Mouse (Mus musculus): ENCODE measurements around the gene Megf11. TPM values are rescaled to one million over a fixed set of nuclear protein-coding genes. Genes with fewer than 3 reads are reported as not detected.

Gene Megf11
- 0.58 and 0.59 TPM in 2 replicates for polyA plus RNA-seq (2015; fragmentation: Nextera tagmentation; extraction: Ambion mirVana)

GRCm38 (mm10) chr9:64385511-64386465 is at the start of gene Megf11:
TSS of gene Megf11 (plus strand) at chr9:64385626.
- Histone ChIP-seq H3K4me1 (ENCODE audit: control insufficient read depth, insufficient read depth, low read length) (peaks cover 20% of the 10 kb centered on the region), H3K4me3 (ENCODE audit: low read length) (peak within 1 kb of the TSS; percentile 65), H3K27ac (ENCODE audit: low read length) (no peak within 1 kb of the TSS), H3K4me2 (ENCODE audit: low read depth, low read length) (peak within 1 kb of the TSS; percentile 99), H3K9me3 (replicated peaks; ENCODE audit: control insufficient read depth, low read length) (peaks cover 2% of the 10 kb centered on the region; the same call in 1 of the 2 replicates), H3K36me3 (ENCODE audit: control insufficient read depth, insufficient read depth) (no peaks in the 10 kb centered on the region), H3K27me3 (ENCODE audit: control insufficient read depth, insufficient read depth, low read length) (peaks cover 58% of the 10 kb centered on the region), H3K9ac (ENCODE audit: low read length) (peak within 1 kb of the TSS; percentile 66)
- ATAC-seq (replicated peaks; ENCODE audit: extremely low read depth, insufficient read depth, low FRiP score), result peak; percentile 67
- under 1% methylated on average over 92 of the region's 93 CpGs for WGBS

GRCm38 (mm10) chr9:64335825-64336224 is 49.6 kb upstream of the Megf11 start:
- Histone ChIP-seq H3K36me3 (ENCODE audit: control insufficient read depth, insufficient read depth) (peaks cover 4% of the 10 kb centered on the region; the same call in 1 of the 2 replicates), H3K9ac (ENCODE audit: low read length) (no peak overlapping the region), H3K27me3 (ENCODE audit: control insufficient read depth, insufficient read depth, low read length) (no peaks in the 10 kb centered on the region), H3K9me3 (replicated peaks; ENCODE audit: control insufficient read depth, low read length) (no peaks in the 10 kb centered on the region), H3K27ac (ENCODE audit: low read length) (no peak overlapping the region), H3K4me2 (ENCODE audit: low read depth, low read length) (no peak overlapping the region), H3K4me1 (ENCODE audit: control insufficient read depth, insufficient read depth, low read length) (peaks cover 10% of the 10 kb centered on the region), H3K4me3 (ENCODE audit: low read length) (no peak overlapping the region)
- 85% methylated on average over 6 of the region's 6 CpGs for WGBS
- ATAC-seq (replicated peaks; ENCODE audit: extremely low read depth, insufficient read depth, low FRiP score), result no peak

GRCm38 (mm10) chr9:64339361-64339760 is 46.1 kb upstream of the Megf11 start:
- no peaks in the 10 kb centered on the region for H3K27me3 ChIP-seq (ENCODE audit: control insufficient read depth, insufficient read depth, low read length)
- H3K4me2 ChIP-seq (ENCODE audit: low read depth, low read length), result peak overlapping the region; percentile 93
- peak overlapping the region; percentile 81 for H3K4me3 ChIP-seq (ENCODE audit: low read length)
- H3K9me3 ChIP-seq (replicated peaks; ENCODE audit: control insufficient read depth, low read length), result no peaks in the 10 kb centered on the region
- H3K9ac ChIP-seq (ENCODE audit: low read length), result peak overlapping the region; percentile 100; the same call in 1 of the 2 replicates
- H3K36me3 ChIP-seq (ENCODE audit: control insufficient read depth, insufficient read depth), result peaks cover 4% of the 10 kb centered on the region; the same call in 1 of the 2 replicates
- WGBS, result 45% methylated on average over 8 of the region's 8 CpGs
- peaks cover 16% of the 10 kb centered on the region for H3K4me1 ChIP-seq (ENCODE audit: control insufficient read depth, insufficient read depth, low read length)
- H3K27ac ChIP-seq (ENCODE audit: low read length), result peak overlapping the region; percentile 100
- ATAC-seq (replicated peaks; ENCODE audit: extremely low read depth, insufficient read depth, low FRiP score), result no peak

- Histone ChIP-seq H3K27ac (ENCODE audit: low read length) (peak overlapping the region; percentile 100), H3K4me1 (ENCODE audit: control insufficient read depth, insufficient read depth, low read length) (peaks cover 16% of the 10 kb centered on the region), H3K27me3 (ENCODE audit: control insufficient read depth, insufficient read depth, low read length) (no peaks in the 10 kb centered on the region), H3K4me3 (ENCODE audit: low read length) (peak overlapping the region; percentile 81), H3K36me3 (ENCODE audit: control insufficient read depth, insufficient read depth) (peaks cover 4% of the 10 kb centered on the region; the same call in 1 of the 2 replicates), H3K9me3 (replicated peaks; ENCODE audit: control insufficient read depth, low read length) (no peaks in the 10 kb centered on the region), H3K9ac (ENCODE audit: low read length) (peak overlapping the region; percentile 100), H3K4me2 (ENCODE audit: low read depth, low read length) (peak overlapping the region; percentile 93)
- peak; percentile 89 for ATAC-seq (replicated peaks; ENCODE audit: extremely low read depth, insufficient read depth, low FRiP score)
- WGBS, result under 1% methylated on average over 85 of the region's 85 CpGs
These were observed 44.8 kb upstream of the Megf11 start for GRCm38 (mm10) chr9:64340351-64341253.

- Histone ChIP-seq H3K36me3 (ENCODE audit: control insufficient read depth, insufficient read depth) (peaks cover 2% of the 10 kb centered on the region; the same call in 1 of the 2 replicates), H3K9ac (ENCODE audit: low read length) (peak within 1 kb of the TSS; percentile 100), H3K27ac (ENCODE audit: low read length) (peak within 1 kb of the TSS; percentile 100), H3K9me3 (replicated peaks; ENCODE audit: control insufficient read depth, low read length) (no peaks in the 10 kb centered on the region), H3K4me3 (ENCODE audit: low read length) (peak within 1 kb of the TSS; percentile 81), H3K4me2 (ENCODE audit: low read depth, low read length) (peak within 1 kb of the TSS; percentile 93), H3K27me3 (ENCODE audit: control insufficient read depth, insufficient read depth, low read length) (no peaks in the 10 kb centered on the region), H3K4me1 (ENCODE audit: control insufficient read depth, insufficient read depth, low read length) (peaks cover 16% of the 10 kb centered on the region)
- no peak for ATAC-seq (replicated peaks; ENCODE audit: extremely low read depth, insufficient read depth, low FRiP score)
- 10% methylated on average over 16 of the region's 16 CpGs for WGBS
These were observed 44.2 kb upstream of the Megf11 start, which contains the start of gene Dis3l for GRCm38 (mm10) chr9:64341254-64341566. TSS of gene Dis3l (minus strand) at chr9:64341288.

GRCm38 (mm10) chr9:64341671-64342070 is 43.8 kb upstream of the Megf11 start:
- no peaks in the 10 kb centered on the region for H3K9me3 ChIP-seq (replicated peaks; ENCODE audit: control insufficient read depth, low read length)
- H3K9ac ChIP-seq (ENCODE audit: low read length), result peak overlapping the region; percentile 100; the same call in 1 of the 2 replicates
- peak overlapping the region; percentile 93 for H3K4me2 ChIP-seq (ENCODE audit: low read depth, low read length)
- H3K27me3 ChIP-seq (ENCODE audit: control insufficient read depth, insufficient read depth, low read length), result no peaks in the 10 kb centered on the region
- 81% methylated on average over 8 of the region's 8 CpGs for WGBS
- H3K4me3 ChIP-seq (ENCODE audit: low read length), result peak overlapping the region; percentile 81
- H3K27ac ChIP-seq (ENCODE audit: low read length), result peak overlapping the region; percentile 100
- no peak for ATAC-seq (replicated peaks; ENCODE audit: extremely low read depth, insufficient read depth, low FRiP score)
- H3K4me1 ChIP-seq (ENCODE audit: control insufficient read depth, insufficient read depth, low read length), result peaks cover 16% of the 10 kb centered on the region
- no peaks in the 10 kb centered on the region for H3K36me3 ChIP-seq (ENCODE audit: control insufficient read depth, insufficient read depth)

GRCm38 (mm10) chr9:64343656-64344055 is 41.8 kb upstream of the Megf11 start:
- H3K4me1 ChIP-seq (ENCODE audit: control insufficient read depth, insufficient read depth, low read length), result peaks cover 16% of the 10 kb centered on the region
- H3K9me3 ChIP-seq (replicated peaks; ENCODE audit: control insufficient read depth, low read length), result no peaks in the 10 kb centered on the region
- H3K4me3 ChIP-seq (ENCODE audit: low read length), result no peak overlapping the region
- WGBS, result 88% methylated on average over 2 of the region's 2 CpGs
- no peaks in the 10 kb centered on the region for H3K36me3 ChIP-seq (ENCODE audit: control insufficient read depth, insufficient read depth)
- no peaks in the 10 kb centered on the region for H3K27me3 ChIP-seq (ENCODE audit: control insufficient read depth, insufficient read depth, low read length)
- no peak overlapping the region for H3K4me2 ChIP-seq (ENCODE audit: low read depth, low read length)
- H3K9ac ChIP-seq (ENCODE audit: low read length), result no peak overlapping the region
- ATAC-seq (replicated peaks; ENCODE audit: extremely low read depth, insufficient read depth, low FRiP score), result no peak
- H3K27ac ChIP-seq (ENCODE audit: low read length), result no peak overlapping the region

- 55% methylated on average over 5 of the region's 5 CpGs for WGBS
- H3K4me1 ChIP-seq (ENCODE audit: control insufficient read depth, insufficient read depth, low read length), result 0 out of 2 replicates have a peak, but pooled peaks cover 6% of the 10 kb centered on the region
- no peak for ATAC-seq (replicated peaks; ENCODE audit: extremely low read depth, insufficient read depth, low FRiP score)
- H3K9ac ChIP-seq (ENCODE audit: low read length), result no peak overlapping the region
- no peak overlapping the region for H3K4me3 ChIP-seq (ENCODE audit: low read length)
- H3K9me3 ChIP-seq (replicated peaks; ENCODE audit: control insufficient read depth, low read length), result no peaks in the 10 kb centered on the region
- H3K4me2 ChIP-seq (ENCODE audit: low read depth, low read length), result no peak overlapping the region
- H3K27me3 ChIP-seq (ENCODE audit: control insufficient read depth, insufficient read depth, low read length), result no peaks in the 10 kb centered on the region
- H3K36me3 ChIP-seq (ENCODE audit: control insufficient read depth, insufficient read depth), result no peaks in the 10 kb centered on the region
- H3K27ac ChIP-seq (ENCODE audit: low read length), result no peak overlapping the region
These were observed 39.5 kb upstream of the Megf11 start for GRCm38 (mm10) chr9:64345931-64346330.

All from heart, embryonic 16.5 days (tissue).